Mouse (Mus musculus) stomach, embryonic 16.5 days (tissue): Measurements from ENCODE around the gene Hoxd11. TPM values are rescaled to one million over a fixed set of nuclear protein-coding genes. Genes with fewer than 3 reads are reported as not detected.

Experiments used
- ATAC-seq: fragments of 200-750 bp; cut with Nextera tagmentation; 2 replicates; pipeline ENCODE4 v1.8.0; 2017; ENCODE audit warnings: moderate number of reproducible peaks, moderate TSS enrichment; ENCODE audit not compliant: insufficient read depth, low FRiP score
- H3K27ac ChIP-seq: fragments of 300-500 bp; sonication (generic); 2 replicates; pipeline ENCODE4 v1.5.1; 2014; ENCODE audit warnings: low read length
- H3K27me3 ChIP-seq: fragments of 300-500 bp; sonication (generic); 2 replicates; pipeline ENCODE4 v1.6.1; 2014; ENCODE audit warnings: low read length, control low read depth, mixed read lengths; ENCODE audit not compliant: control insufficient read depth, insufficient read depth
- H3K36me3 ChIP-seq: fragments of 300-500 bp; sonication (generic); 2 replicates; pipeline ENCODE4 v1.6.1; 2014; ENCODE audit warnings: low read length; ENCODE audit not compliant: control insufficient read depth, insufficient read depth
- H3K4me1 ChIP-seq: fragments of 300-500 bp; sonication (generic); 2 replicates; pipeline ENCODE4 v1.6.1; 2014; ENCODE audit warnings: low read length, control low read depth, mixed read lengths; ENCODE audit not compliant: control insufficient read depth, insufficient read depth
- H3K4me2 ChIP-seq: fragments of 300-500 bp; sonication (generic); 2 replicates; pipeline ENCODE4 v1.6.1; 2014; ENCODE audit warnings: low read depth, low read length, mixed read lengths
- H3K4me3 ChIP-seq: fragments of 300-500 bp; sonication (generic); replicated peaks from 2 replicates; pipeline ENCODE4 v1.5.1; 2014; ENCODE audit warnings: mild to moderate bottlenecking, low read length
- H3K9ac ChIP-seq: fragments of 300-500 bp; sonication (generic); 2 replicates; pipeline ENCODE4 v1.6.1; 2014; ENCODE audit warnings: low read length
- H3K9me3 ChIP-seq: fragments of 300-500 bp; sonication (generic); replicated peaks from 2 replicates; pipeline ENCODE4 v1.6.1; 2016; ENCODE audit warnings: low read length, control low read depth; ENCODE audit not compliant: control insufficient read depth
- WGBS: fragments of 180-500 bp; shearing (Covaris S2); extraction: QIAGEN DNeasy Blood & Tissue Kit; methylation state at CpG from one replicate; pipeline ENCODE4 v1.1.7; 2014; 5-methylcytosine and 5-hydroxymethylcytosine counted together
- polyA plus RNA-seq: library from polyadenylated mRNA; unstranded; fragments of >200 nt; fragmentation: Nextera tagmentation; extraction: Ambion mirVana; gene quantifications from 2 replicates; pipeline ENCODE4 v1.2.1, GENCODE M21; 2015

Hoxd11 gene
- polyA plus RNA-seq, 1 experiment from 2014 or later = not detected

DNA sequence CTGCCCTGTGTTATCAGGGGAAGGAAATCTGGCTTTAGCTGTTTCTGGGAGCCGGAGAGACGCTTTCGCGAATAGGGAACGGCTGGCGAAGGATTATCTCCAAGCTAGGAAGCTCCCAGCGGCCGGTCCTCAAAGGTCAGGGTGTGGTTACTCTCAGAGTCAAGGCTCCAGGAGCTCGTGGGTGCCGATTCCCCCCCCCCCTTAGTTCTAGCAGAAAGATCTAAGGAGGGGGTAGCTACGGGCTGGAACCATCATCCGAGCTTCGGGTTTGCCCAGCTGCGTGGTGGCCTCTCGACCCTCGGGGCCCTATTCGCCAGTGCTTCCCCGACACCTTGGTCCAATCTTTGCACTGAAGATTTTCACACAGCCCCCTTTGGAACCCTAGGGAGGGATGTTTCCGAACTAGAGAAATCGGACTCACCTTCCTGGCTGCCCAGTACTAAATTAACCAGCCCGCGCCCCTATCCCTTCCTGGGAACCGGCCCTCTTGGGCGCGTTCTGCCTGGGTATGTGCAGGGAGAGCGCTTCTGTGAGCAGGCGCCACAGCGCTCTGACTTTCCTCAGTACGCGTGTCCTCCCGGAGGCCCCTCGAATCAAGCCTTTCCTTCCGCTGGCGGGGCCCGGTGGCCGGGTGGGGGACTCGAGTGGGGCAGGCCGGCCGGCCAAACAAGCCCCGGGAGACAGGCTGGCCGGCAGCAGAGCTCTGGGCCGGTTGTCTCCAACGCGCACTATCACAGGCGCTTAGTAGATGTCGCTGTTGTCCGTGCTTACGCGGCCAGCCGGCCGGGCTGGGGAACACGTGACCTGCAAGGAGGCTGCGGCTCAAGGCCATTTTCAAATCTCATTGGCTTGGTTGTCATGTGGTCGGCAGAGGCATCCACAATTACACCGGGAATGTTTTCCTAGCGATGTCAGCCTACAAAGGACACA, 11.9 kb downstream of the Hoxd11 start, which contains the start of gene Hoxd10:
TSS of gene Hoxd10 (plus strand) at position 903 of the 930 bp plus-strand sequence.
- no peaks in the 10 kb centered on the region; the same call in 1 of the 2 replicates for H3K4me1 ChIP-seq
- ATAC-seq = peak; percentile 75; the same call in 1 of the 2 replicates
- H3K4me2 ChIP-seq = peak within 1 kb of the TSS; percentile 23; the same call in 1 of the 2 replicates
- H3K27ac ChIP-seq = no peak within 1 kb of the TSS
- H3K9me3 ChIP-seq = no peaks in the 10 kb centered on the region
- H3K4me3 ChIP-seq = peak within 1 kb of the TSS; percentile 21; the same call in 1 of the 2 replicates
- peaks cover 91% of the 10 kb centered on the region for H3K27me3 ChIP-seq
- H3K9ac ChIP-seq = no peak within 1 kb of the TSS
- H3K36me3 ChIP-seq = no peaks in the 10 kb centered on the region
- 1% methylated on average over 56 of the region's 56 CpGs for WGBS

DNA sequence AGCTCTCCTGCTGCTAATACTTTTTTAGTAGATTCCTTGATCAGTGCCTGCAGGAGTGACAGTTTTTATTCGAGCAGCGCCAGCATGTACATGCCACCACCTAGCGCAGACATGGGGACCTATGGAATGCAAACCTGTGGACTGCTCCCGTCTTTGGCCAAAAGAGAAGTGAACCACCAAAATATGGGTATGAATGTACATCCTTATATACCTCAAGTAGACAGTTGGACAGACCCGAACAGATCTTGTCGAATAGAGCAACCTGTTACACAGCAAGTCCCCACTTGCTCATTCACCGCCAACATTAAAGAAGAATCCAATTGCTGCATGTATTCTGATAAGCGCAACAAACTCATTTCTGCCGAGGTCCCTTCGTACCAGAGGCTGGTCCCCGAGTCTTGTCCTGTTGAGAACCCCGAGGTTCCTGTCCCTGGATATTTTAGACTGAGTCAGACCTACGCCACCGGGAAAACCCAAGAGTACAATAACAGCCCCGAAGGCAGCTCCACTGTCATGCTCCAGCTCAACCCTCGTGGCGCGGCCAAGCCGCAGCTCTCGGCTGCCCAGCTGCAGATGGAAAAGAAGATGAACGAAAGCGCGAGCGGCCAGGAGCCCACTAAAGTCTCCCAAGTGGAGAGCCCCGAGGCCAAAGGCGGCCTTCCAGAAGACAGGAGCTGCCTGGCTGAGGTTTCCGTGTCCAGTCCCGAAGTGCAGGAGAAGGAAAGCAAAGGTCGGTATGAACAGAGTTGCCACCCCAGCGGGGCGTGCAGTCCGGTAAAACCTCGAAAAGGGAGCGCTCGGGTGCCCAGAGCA, 12.8 kb downstream of the Hoxd11 start:
- Histone ChIP-seq H3K9ac (no peak overlapping the region), H3K27ac (no peak overlapping the region), H3K4me1 (no peaks in the 10 kb centered on the region; the same call in 1 of the 2 replicates)

GRCm38 (mm10) chr2:74692808-74693431, 13.6 kb downstream of the Hoxd11 start:
- no peak overlapping the region for H3K27ac ChIP-seq
- peaks cover 3% of the 10 kb centered on the region for H3K4me1 ChIP-seq
- no peak overlapping the region for H3K9ac ChIP-seq
- H3K9me3 ChIP-seq = no peaks in the 10 kb centered on the region
- H3K36me3 ChIP-seq = no peaks in the 10 kb centered on the region
- H3K4me3 ChIP-seq = no peak overlapping the region
- ATAC-seq = no peak
- under 1% methylated on average over 20 of the region's 20 CpGs for WGBS
- H3K27me3 ChIP-seq = peaks cover 91% of the 10 kb centered on the region
- no peak overlapping the region for H3K4me2 ChIP-seq

More for the DNA sequence above, 12.8 kb downstream of the Hoxd11 start:
- Histone ChIP-seq H3K27me3 (peaks cover 91% of the 10 kb centered on the region), H3K4me3 (0 out of 2 replicates have a peak overlapping the region, but pooled peaks have one; percentile 21), H3K36me3 (no peaks in the 10 kb centered on the region), H3K9me3 (no peaks in the 10 kb centered on the region), H3K4me2 (no peak overlapping the region)
- no peak for ATAC-seq
- WGBS = 5% methylated on average over 35 of the region's 35 CpGs

GRCm38 (mm10) chr2:74693432-74693827, 14.1 kb downstream of the Hoxd11 start:
- Histone ChIP-seq H3K9ac (no peak overlapping the region), H3K36me3 (no peaks in the 10 kb centered on the region), H3K4me2 (no peak overlapping the region), H3K4me1 (peaks cover 6% of the 10 kb centered on the region), H3K9me3 (no peaks in the 10 kb centered on the region), H3K4me3 (no peak overlapping the region), H3K27ac (no peak overlapping the region), H3K27me3 (peaks cover 92% of the 10 kb centered on the region)
- no peak for ATAC-seq
- WGBS = 18% methylated on average over 4 of the region's 4 CpGs

- Histone ChIP-seq H3K27ac (no peak overlapping the region), H3K27me3 (peaks cover 93% of the 10 kb centered on the region), H3K9me3 (no peaks in the 10 kb centered on the region), H3K4me1 (peaks cover 6% of the 10 kb centered on the region), H3K9ac (no peak overlapping the region), H3K36me3 (no peaks in the 10 kb centered on the region), H3K4me3 (no peak overlapping the region), H3K4me2 (no peak overlapping the region)
- ATAC-seq = no peak
- WGBS = 4% methylated on average over 16 of the region's 16 CpGs
Measured at GRCm38 (mm10) chr2:74694066-74694465, 14.7 kb downstream of the Hoxd11 start.

GRCm38 (mm10) chr2:74695383-74695782, 16.0 kb downstream of the Hoxd11 start:
- no peak overlapping the region for H3K27ac ChIP-seq
- H3K36me3 ChIP-seq = no peaks in the 10 kb centered on the region
- ATAC-seq = no peak
- peaks cover 6% of the 10 kb centered on the region for H3K4me1 ChIP-seq
- H3K4me3 ChIP-seq = no peak overlapping the region
- no peak overlapping the region for H3K4me2 ChIP-seq
- peaks cover 96% of the 10 kb centered on the region for H3K27me3 ChIP-seq
- no peaks in the 10 kb centered on the region for H3K9me3 ChIP-seq
- no peak overlapping the region for H3K9ac ChIP-seq
- WGBS = 9% methylated on average over 1 of the region's 1 CpGs

GRCm38 (mm10) chr2:74695813-74696430, 16.6 kb downstream of the Hoxd11 start:
- Histone ChIP-seq H3K4me1 (peaks cover 6% of the 10 kb centered on the region), H3K9me3 (no peaks in the 10 kb centered on the region), H3K27ac (no peak overlapping the region), H3K9ac (no peak overlapping the region), H3K36me3 (no peaks in the 10 kb centered on the region), H3K4me2 (no peak overlapping the region), H3K27me3 (peaks cover 99% of the 10 kb centered on the region), H3K4me3 (no peak overlapping the region)
- no peak for ATAC-seq
- WGBS = 7% methylated on average over 7 of the region's 7 CpGs

GRCm38 (mm10) chr2:74696442-74697335, 17.3 kb downstream of the Hoxd11 start:
- Histone ChIP-seq H3K4me3 (no peak overlapping the region), H3K4me1 (peaks cover 6% of the 10 kb centered on the region), H3K4me2 (no peak overlapping the region), H3K9ac (no peak overlapping the region), H3K9me3 (no peaks in the 10 kb centered on the region), H3K27me3 (peaks cover 99% of the 10 kb centered on the region), H3K36me3 (no peaks in the 10 kb centered on the region), H3K27ac (no peak overlapping the region)
- ATAC-seq = no peak
- 4% methylated on average over 34 of the region's 34 CpGs for WGBS
